Mouse (Mus musculus) gastrocnemius, adult 2 months (tissue): Measurements from ENCODE around the gene Sumf2. TPM values are rescaled to one million over a fixed set of nuclear protein-coding genes. Genes with fewer than 3 reads are reported as not detected.
A peak's percentile ranks its signal among the peaks of the same experiment; 100 is the strongest.
"Not testable (repeated sequence)": the region's sequence is repeated elsewhere in the genome, so short reads cannot be mapped to it uniquely, and the experiment has no call there.

ENCODE experiments used
- DNase-seq: peaks from one replicate; pipeline ENCODE4 v3.0.0; 2022
- H3K27ac ChIP-seq: fragments of 200-600 bp; 2 replicates; pipeline ENCODE4 v1.8.1; 2022; ENCODE audit warnings: mild to moderate bottlenecking
- H3K4me3 ChIP-seq: fragments of 200-600 bp; 2 replicates; pipeline ENCODE4 v1.8.1; 2022; ENCODE audit warnings: mild to moderate bottlenecking, moderate library complexity
- CTCF ChIP-seq: fragments of 200-600 bp; IDR thresholded peaks from 2 replicates; pipeline ENCODE4 v1.8.1; 2022; ENCODE audit warnings: antibody characterized with exemption, mild to moderate bottlenecking, moderate library complexity
- intact Hi-C: fragments of 180-260 bp; cut with DNase I; formaldehyde crosslinking; loops from one replicate; pipeline ENCODE4 v1.15.1; 2025
- total RNA-seq, 2 experiments: library from RNA; stranded (reverse); gene quantifications; 2 replicates each; pipeline ENCODE4 v1.2.3; 2021

The Sumf2 gene
- total RNA-seq, 2 experiments from 2014 or later = 6.5 to 11.0 TPM

DNA sequence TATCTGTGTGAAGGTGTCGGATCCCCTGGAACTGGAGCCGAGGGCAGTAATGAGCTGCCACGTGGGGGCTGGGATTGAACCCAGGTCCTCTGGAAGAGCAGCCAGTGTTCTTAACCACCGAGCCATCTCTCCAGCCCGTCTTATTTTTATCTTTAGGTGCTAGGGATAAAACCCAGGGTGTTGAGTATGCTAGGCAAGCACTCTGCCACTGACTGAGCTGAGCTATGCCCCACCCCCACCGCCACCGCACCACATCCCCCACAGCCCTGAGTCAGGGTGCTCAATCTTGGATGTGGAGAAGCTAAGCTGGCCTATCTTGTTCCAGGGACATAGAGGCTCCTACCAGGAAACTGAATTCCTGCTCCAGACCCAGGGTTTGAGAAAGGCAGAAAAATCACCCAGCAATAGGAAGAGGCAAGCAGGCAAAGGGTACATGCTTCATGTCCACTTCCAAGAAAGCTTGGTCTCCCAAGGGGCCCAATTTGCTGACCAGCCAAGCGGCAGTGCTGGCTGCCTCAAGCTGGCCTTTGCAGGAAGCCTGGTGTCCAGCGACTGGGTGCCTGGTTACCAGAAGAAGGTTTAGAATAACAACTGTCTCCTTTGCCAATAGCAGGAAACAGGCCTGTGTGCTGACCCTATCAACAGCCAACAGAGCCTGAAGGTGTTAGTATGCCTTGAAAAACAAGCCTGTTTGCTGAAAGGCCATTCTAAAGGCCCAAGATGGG, 31.1 kb downstream of the Sumf2 start:
- peak; percentile 89 for DNase-seq
- Histone ChIP-seq H3K4me3 (peak overlapping the region; percentile 75), H3K27ac (peak overlapping the region; percentile 97)
- intact Hi-C loops = no loop called here
- TF ChIP-seq CTCF = no peak

GRCm38 (mm10) chr5:129878946-129879345, 32.2 kb downstream of the Sumf2 start:
- peak overlapping the region; percentile 97 for H3K27ac ChIP-seq
- DNase-seq = peak; percentile 93
- intact Hi-C loops = no loop called here
- H3K4me3 ChIP-seq = peak overlapping the region; percentile 75
- TF ChIP-seq CTCF = peak; percentile 84

- intact Hi-C loops = no loop called here
- TF ChIP-seq CTCF = no peak
- H3K4me3 ChIP-seq = no peak overlapping the region
- no peak overlapping the region; the same call in 1 of the 2 replicates for H3K27ac ChIP-seq
- no peak for DNase-seq
Observed at GRCm38 (mm10) chr5:129879888-129880287, 33.1 kb downstream of the Sumf2 start.

GRCm38 (mm10) chr5:129886271-129886670, 39.5 kb downstream of the Sumf2 start:
- peak overlapping the region; percentile 98 for H3K27ac ChIP-seq

GRCm38 (mm10) chr5:129886911-129887636, 40.3 kb downstream of the Sumf2 start, which contains the start of gene Chchd2:
Gene Chchd2 (minus strand): TSS chr5:129887470.
- Histone ChIP-seq H3K4me3 (peak within 1 kb of the TSS; percentile 76), H3K27ac (peak within 1 kb of the TSS; percentile 98)
- intact Hi-C loops = no loop called here
- peak; percentile 94 for DNase-seq
- TF ChIP-seq CTCF = no peak

More at GRCm38 (mm10) chr5:129886271-129886670, 39.5 kb downstream of the Sumf2 start:
- no peak for DNase-seq
- TF ChIP-seq CTCF = no peak
- intact Hi-C loops = no loop called here
- peak overlapping the region; percentile 76 for H3K4me3 ChIP-seq

GRCm38 (mm10) chr5:129890390-129890789, 43.6 kb downstream of the Sumf2 start:
- DNase-seq, intact Hi-C loops, H3K4me3 ChIP-seq, H3K27ac ChIP-seq: not testable (repeated sequence)

DNA sequence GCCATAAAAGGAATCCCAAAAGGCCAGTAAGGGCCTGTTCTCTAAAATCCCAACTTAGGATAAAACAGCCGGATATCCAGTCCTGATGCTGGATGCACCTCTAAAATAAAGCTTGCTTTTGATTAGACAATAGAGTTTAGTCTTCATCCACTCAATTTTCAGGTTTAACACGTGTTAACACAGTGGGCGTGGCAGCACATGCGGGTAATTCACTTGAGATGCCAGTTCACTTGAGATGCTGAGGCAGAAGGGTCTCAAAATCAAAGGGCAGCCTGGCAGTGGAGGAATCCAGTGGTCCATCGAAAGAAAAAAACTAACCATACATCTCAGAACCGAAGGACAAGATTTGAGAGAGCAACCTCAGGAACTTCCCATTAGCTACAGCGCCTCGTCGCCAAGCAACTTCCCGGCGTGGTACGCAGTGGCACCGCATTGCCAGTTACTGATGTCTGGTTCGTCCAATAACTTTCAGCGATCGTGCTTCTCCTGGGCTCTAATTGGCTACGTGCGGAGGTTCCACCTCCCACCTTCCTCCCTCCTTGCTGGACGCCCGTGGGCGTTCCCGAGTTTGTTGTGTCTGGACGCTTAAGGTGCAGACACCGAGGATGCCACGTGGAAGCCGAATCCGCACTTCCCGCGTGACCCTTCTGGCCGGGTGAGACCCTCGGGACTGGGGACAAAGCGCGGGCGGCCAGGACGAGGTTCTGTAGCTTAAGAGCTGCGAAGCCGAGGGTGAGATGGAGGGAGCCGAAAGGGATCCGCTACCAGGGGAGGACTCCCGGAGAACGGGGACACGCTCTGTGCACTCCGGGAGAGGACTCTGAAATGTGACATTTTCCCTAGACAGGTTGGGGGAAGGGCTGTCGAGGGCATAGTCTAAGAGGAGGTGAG, 48.7 kb downstream of the Sumf2 start, which contains the start of gene Zbed5:
Zbed5 (plus strand) TSS at position 526 of the 891 bp plus-strand sequence.
- peak within 1 kb of the TSS; percentile 87 for H3K4me3 ChIP-seq
- TF ChIP-seq CTCF = no peak
- intact Hi-C loops = loop anchor here (5.0 kb wide), 1 partner anchor 42 kb away; no protein-coding TSS in a partner anchor
- DNase-seq = peak; percentile 89
- H3K27ac ChIP-seq = peak within 1 kb of the TSS; percentile 64

- intact Hi-C loops = loop anchor here (5.0 kb wide), 1 partner anchor 39 kb away; no protein-coding TSS in a partner anchor
- DNase-seq = no peak
- H3K27ac ChIP-seq = no peak within 1 kb of the TSS
- H3K4me3 ChIP-seq = no peak within 1 kb of the TSS
- no peak for TF ChIP-seq CTCF
Observed at GRCm38 (mm10) chr5:129898449-129898848, 51.7 kb downstream of the Sumf2 start, which contains the start of gene Phkg1. Gene Phkg1 (minus strand): TSS chr5:129898549.

- peak overlapping the region; percentile 94 for H3K27ac ChIP-seq
- peak overlapping the region; percentile 81 for H3K4me3 ChIP-seq
- no peak for TF ChIP-seq CTCF
- DNase-seq = no peak
- intact Hi-C loops = loop anchor here (5.0 kb wide), 1 partner anchor 95 kb away; the partner anchor contains the start of gene Gusb
Observed at GRCm38 (mm10) chr5:129907775-129908174, 61.0 kb downstream of the Sumf2 start.

GRCm38 (mm10) chr5:129908242-129908965, 61.6 kb downstream of the Sumf2 start, which contains the start of gene Nupr1l:
Gene Nupr1l (plus strand): TSS chr5:129908540.
- intact Hi-C loops = loop anchor here (5.0 kb wide), 1 partner anchor 94 kb away; the partner anchor contains the start of gene Gusb
- H3K4me3 ChIP-seq = peak within 1 kb of the TSS; percentile 81
- DNase-seq = peak; percentile 93
- peak within 1 kb of the TSS; percentile 94 for H3K27ac ChIP-seq
- peak; percentile 44 for TF ChIP-seq CTCF

GRCm38 (mm10) chr5:129909147-129909546, 62.4 kb downstream of the Sumf2 start:
- Histone ChIP-seq H3K27ac (peak overlapping the region; percentile 94), H3K4me3 (peak overlapping the region; percentile 81)
- no peak for DNase-seq
- intact Hi-C loops = loop anchor here (5.0 kb wide), 1 partner anchor 93 kb away; the partner anchor contains the start of gene Gusb
- no peak for TF ChIP-seq CTCF
